Mouse (Mus musculus) liver, postnatal 0 days (tissue): ENCODE measurements around the gene Map3k6.

Experiments
- CTCF ChIP-seq: sonication (generic); IDR thresholded peaks from 2 replicates; pipeline ENCODE4 v1.5.1; 2016; ENCODE audit warnings: antibody characterized with exemption, low read depth
- EP300 ChIP-seq: IDR thresholded peaks from 2 replicates; pipeline ENCODE4 v1.6.1; 2016; ENCODE audit warnings: antibody characterized with exemption, low read depth, mild to moderate bottlenecking

DNA sequence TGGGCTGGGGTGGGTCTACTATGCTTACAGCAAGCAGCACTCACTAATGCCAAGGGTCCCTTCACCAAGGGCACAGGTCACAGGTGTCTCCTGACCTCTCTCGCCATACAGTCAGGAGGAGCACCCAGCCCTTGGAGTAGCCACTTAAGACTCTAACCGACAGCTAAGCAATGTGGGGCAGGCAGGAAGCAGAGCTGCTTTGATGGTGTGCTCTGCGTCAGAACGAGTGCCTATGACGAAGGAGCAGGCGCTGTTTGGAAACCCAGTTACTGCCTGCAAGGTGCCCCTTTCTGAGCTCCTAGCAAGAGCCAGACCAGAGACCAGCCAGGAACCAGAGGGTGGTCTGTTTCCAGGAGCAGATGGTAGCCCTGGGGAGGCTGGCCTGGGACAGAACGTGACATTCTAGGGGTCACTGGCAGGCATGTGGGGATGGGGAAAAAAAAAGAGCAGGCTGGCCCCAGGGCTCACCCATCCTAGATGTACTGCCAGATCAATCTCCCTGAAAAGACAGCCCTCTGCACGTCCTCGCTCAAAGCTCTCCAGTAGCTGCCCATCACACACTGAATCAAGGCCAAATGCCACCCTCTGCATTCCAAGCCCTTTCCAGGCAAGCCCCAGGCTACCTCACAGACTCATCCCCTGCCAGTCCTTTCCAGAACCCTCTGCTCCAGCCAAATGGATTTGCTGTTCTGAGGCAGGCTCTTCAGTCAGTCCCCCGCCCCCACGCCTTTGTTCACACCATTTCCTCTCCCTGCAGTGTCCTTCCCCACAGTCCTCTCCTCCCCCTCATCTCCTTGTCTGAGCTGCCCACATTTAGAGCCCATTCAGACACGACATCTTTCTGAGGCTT is 58.1 kb downstream of the Map3k6 start:
- TF ChIP-seq EP300 (no peak), CTCF (no peak)
